Mouse (Mus musculus) hindbrain, embryonic 11.5 days (tissue): ENCODE measurements around the gene Dusp11. TPM values are rescaled to one million over a fixed set of nuclear protein-coding genes. Genes with fewer than 3 reads are reported as not detected.
"Not testable (repeated sequence)": the region's sequence is repeated elsewhere in the genome, so short reads cannot be mapped to it uniquely, and the experiment has no call there.

Source experiments
- ATAC-seq: fragments of 200-750 bp; cut with Nextera tagmentation; 2 replicates; pipeline ENCODE4 v1.8.0; 2017; ENCODE audit warnings: mild to moderate bottlenecking, moderate TSS enrichment, moderate library complexity; ENCODE audit not compliant: low FRiP score
- DNase-seq: peaks from one replicate; pipeline ENCODE4 v3.0.0-alpha.2; 2015; ENCODE audit warnings: low spot score
- H3K27ac ChIP-seq: fragments of 300-500 bp; sonication (generic); 2 replicates; pipeline ENCODE4 v1.5.1; 2014; ENCODE audit warnings: mild to moderate bottlenecking, low read depth, low read length
- H3K27me3 ChIP-seq: fragments of 300-500 bp; sonication (generic); 2 replicates; pipeline ENCODE4 v1.6.1; 2014; ENCODE audit warnings: mild to moderate bottlenecking, low read length, moderate library complexity, mixed read lengths; ENCODE audit not compliant: control insufficient read depth, insufficient read depth
- H3K36me3 ChIP-seq: fragments of 300-500 bp; sonication (generic); 2 replicates; pipeline ENCODE4 v1.6.1; 2014; ENCODE audit warnings: mild to moderate bottlenecking, low read length, moderate library complexity, mixed read lengths; ENCODE audit not compliant: control insufficient read depth, insufficient read depth
- H3K4me1 ChIP-seq: fragments of 300-500 bp; sonication (generic); replicated peaks from 2 replicates; pipeline ENCODE4 v1.6.1; 2014; ENCODE audit warnings: low read length, mixed read lengths; ENCODE audit not compliant: control insufficient read depth, insufficient read depth
- H3K4me2 ChIP-seq: fragments of 300-500 bp; sonication (generic); replicated peaks from 2 replicates; pipeline ENCODE4 v1.6.1; 2014; ENCODE audit warnings: mild to moderate bottlenecking, low read depth, low read length
- H3K4me3 ChIP-seq: fragments of 300-500 bp; sonication (generic); 2 replicates; pipeline ENCODE4 v1.5.1; 2014; ENCODE audit warnings: low read depth, low read length
- H3K9ac ChIP-seq: fragments of 300-500 bp; sonication (generic); 2 replicates; pipeline ENCODE4 v1.6.1; 2014; ENCODE audit warnings: low read depth, low read length
- H3K9me3 ChIP-seq: fragments of 300-500 bp; sonication (generic); 2 replicates; pipeline ENCODE4 v1.6.1; 2016; ENCODE audit warnings: low read length; ENCODE audit not compliant: control insufficient read depth
- WGBS: fragments of 180-500 bp; shearing (Covaris S2); extraction: QIAGEN DNeasy Blood & Tissue Kit; methylation state at CpG from one replicate; pipeline ENCODE4 v1.1.7; 2014; 5-methylcytosine and 5-hydroxymethylcytosine counted together
- polyA plus RNA-seq: library from polyadenylated mRNA; unstranded; fragments of >200 nt; fragmentation: Nextera tagmentation; extraction: Ambion mirVana; gene quantifications from 2 replicates; pipeline ENCODE4 v1.2.1, GENCODE M21; 2014

Dusp11 gene
- polyA plus RNA-seq, result 45.8 and 54.3 TPM in 2 replicates

DNA sequence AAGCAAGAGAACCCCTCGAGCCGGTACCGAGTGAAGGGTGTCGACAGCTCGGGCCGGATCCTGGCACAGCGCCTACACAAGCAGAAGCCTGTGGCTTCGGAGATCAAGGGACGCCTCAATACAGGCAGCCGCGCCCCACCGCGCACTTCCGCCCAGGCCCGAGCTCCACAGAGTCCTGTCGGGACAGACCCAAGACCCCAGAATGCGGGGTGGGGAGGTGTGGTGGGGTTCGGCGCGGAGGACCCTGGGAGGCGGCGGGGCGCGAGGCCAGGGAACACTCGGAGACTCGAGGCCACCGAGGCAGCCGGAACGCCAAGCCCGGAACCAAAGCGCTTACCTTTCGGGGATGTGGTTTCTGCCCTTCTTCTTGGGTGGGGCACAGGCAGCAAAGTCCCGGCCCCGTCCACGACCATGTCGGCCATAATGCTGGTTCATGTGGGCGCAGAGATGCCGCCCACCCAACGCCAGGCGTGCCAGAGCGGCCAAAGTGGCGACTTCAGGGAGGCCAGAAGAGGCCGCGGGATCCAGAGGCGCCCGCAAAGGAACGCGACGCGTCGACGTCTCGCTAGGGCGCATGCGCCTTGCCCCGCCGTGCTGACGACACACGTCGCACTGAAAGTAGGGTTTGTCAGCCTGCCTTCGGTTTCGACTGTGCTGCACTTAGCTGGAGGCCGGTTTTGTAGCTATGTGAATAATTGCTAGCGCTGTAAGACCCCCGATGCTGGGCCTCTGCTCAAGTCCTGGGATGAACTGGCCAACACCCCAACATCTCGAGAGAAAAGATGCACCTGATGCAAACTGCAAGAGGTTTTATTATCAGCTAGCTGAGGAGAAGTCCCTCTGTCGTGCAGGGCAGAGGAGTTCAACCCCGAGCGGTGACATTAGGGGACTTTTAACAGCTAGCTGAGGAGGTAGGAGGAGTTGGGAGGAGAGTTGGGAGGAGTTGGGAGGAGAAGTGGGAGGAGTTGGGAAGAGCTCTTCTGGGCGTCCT lies at the start of gene Dusp11:
Dusp11 (minus strand) TSS at position 567 of the 991 bp plus-strand sequence.
- Histone ChIP-seq H3K9me3 (no peaks in the 10 kb centered on the region), H3K36me3 (no peaks in the 10 kb centered on the region), H3K4me1 (no peaks in the 10 kb centered on the region), H3K9ac (peak within 1 kb of the TSS; percentile 86), H3K4me3 (peak within 1 kb of the TSS; percentile 65), H3K27me3 (no peaks in the 10 kb centered on the region), H3K27ac (peak within 1 kb of the TSS; percentile 79), H3K4me2 (peak within 1 kb of the TSS; percentile 53)
- ATAC-seq, result peak; percentile 97
- under 1% methylated on average over 66 of the region's 70 CpGs for WGBS
- peak; percentile 96 for DNase-seq

- Histone ChIP-seq H3K9ac (no peak overlapping the region), H3K9me3 (no peaks in the 10 kb centered on the region), H3K4me1 (no peaks in the 10 kb centered on the region), H3K27ac (no peak overlapping the region), H3K36me3 (no peaks in the 10 kb centered on the region), H3K27me3 (no peaks in the 10 kb centered on the region), H3K4me2 (no peak overlapping the region), H3K4me3 (no peak overlapping the region)
- peak; percentile 76 for DNase-seq
- no peak for ATAC-seq
- 28% methylated on average over 4 of the region's 4 CpGs for WGBS
These were observed 48.5 kb upstream of the Dusp11 start for GRCm38 (mm10) chr6:86009980-86010379.

DNA sequence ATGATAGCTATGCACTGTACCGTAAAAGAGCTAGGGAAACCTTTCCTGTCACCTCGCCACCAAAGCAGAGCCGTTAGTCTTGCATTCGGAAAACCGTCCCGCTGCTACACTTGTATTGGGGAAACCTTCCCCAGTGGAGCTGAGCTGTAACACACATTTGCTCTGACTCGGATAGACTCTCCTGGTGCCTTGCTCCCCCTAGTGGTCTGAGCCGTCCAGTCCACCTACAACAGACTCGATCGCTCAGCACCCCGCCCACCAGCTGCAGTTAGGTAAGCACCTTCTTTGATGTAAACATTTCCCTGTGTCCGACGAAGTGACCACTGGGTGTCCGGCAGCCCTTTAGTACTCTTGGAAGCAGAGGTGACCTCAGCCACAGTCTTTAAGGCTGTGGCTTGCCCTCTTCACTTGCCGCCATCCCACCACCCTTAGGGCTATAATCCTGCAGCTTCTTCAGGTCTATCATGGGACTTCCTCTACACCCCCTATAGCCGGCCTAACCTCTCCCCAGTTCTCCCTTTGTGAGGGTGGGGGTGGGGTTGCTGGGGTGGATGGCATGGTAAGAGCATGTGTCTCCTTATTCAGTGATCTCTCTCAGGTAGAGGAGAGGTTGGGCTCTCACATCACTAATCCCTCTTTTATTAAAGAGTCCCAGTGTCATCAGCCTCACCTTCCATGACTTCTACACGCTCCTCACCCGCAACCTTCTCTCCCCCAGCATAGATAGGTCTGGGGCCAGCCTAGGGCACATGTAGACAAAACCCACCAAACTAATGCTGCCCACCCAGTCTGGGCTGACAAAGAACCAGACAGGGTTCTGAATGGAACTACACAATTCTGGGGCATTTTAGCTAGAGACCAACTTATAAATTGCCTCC lies 43.0 kb upstream of the Dusp11 start:
- H3K9me3 ChIP-seq, result no peaks in the 10 kb centered on the region
- ATAC-seq (peak; percentile 56; the same call in 1 of the 2 replicates), DNase-seq (peak; percentile 91)
- H3K4me3 ChIP-seq, result no peak overlapping the region
- WGBS, result 14% methylated on average over 18 of the region's 18 CpGs
- no peaks in the 10 kb centered on the region for H3K27me3 ChIP-seq
- H3K9ac ChIP-seq, result no peak overlapping the region
- no peaks in the 10 kb centered on the region for H3K36me3 ChIP-seq
- no peak overlapping the region for H3K27ac ChIP-seq
- H3K4me2 ChIP-seq, result no peak overlapping the region; the same call in 1 of the 2 replicates
- H3K4me1 ChIP-seq, result no peaks in the 10 kb centered on the region

- no peak for ATAC-seq
- H3K36me3 ChIP-seq, result no peaks in the 10 kb centered on the region
- H3K4me2 ChIP-seq, result no peak overlapping the region
- no peaks in the 10 kb centered on the region for H3K27me3 ChIP-seq
- H3K27ac ChIP-seq, result no peak overlapping the region
- H3K4me3 ChIP-seq, result no peak overlapping the region
- H3K9me3 ChIP-seq, result no peaks in the 10 kb centered on the region
- 77% methylated on average over 18 of the region's 18 CpGs for WGBS
- DNase-seq, result no peak
- no peak overlapping the region for H3K9ac ChIP-seq
- no peaks in the 10 kb centered on the region for H3K4me1 ChIP-seq
These were observed 42.0 kb upstream of the Dusp11 start for GRCm38 (mm10) chr6:86003405-86003925.

DNA sequence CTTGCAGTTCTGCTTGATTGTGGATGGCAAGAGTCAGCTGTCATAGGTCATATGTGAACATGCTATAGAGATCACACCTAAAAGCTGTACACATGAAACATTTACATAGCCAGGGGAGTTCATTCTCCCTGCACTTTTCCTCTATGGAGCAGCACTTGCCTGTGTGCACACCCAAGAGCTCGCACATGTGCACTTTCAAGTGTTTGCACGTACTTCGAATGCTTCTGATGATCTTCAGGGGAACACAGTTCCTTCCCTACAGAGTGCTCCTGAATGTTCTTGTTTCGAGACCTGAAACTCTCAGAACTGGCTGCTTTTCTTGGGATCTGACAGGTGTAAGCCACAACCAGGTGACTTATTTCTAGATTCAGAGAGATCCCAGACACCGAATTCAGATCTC lies 29.3 kb upstream of the Dusp11 start:
- not testable (repeated sequence) for H3K27me3 ChIP-seq, ATAC-seq, H3K4me1 ChIP-seq, DNase-seq, H3K9ac ChIP-seq, H3K36me3 ChIP-seq, H3K27ac ChIP-seq, H3K4me2 ChIP-seq, H3K9me3 ChIP-seq, H3K4me3 ChIP-seq
- 93% methylated on average over 5 of the region's 5 CpGs for WGBS

- not testable (repeated sequence) for DNase-seq, H3K9ac ChIP-seq, ATAC-seq, H3K27me3 ChIP-seq, H3K4me1 ChIP-seq, H3K4me2 ChIP-seq, H3K4me3 ChIP-seq, H3K9me3 ChIP-seq, H3K27ac ChIP-seq, H3K36me3 ChIP-seq
- 92% methylated on average over 5 of the region's 5 CpGs for WGBS
These were observed 28.1 kb upstream of the Dusp11 start for GRCm38 (mm10) chr6:85989570-85989969.

GRCm38 (mm10) chr6:85984351-85984750 lies 22.9 kb upstream of the Dusp11 start:
- no peaks in the 10 kb centered on the region for H3K36me3 ChIP-seq
- ATAC-seq, result no peak
- H3K27ac ChIP-seq, result no peak overlapping the region
- WGBS, result 73% methylated on average over 8 of the region's 8 CpGs
- H3K9ac ChIP-seq, result no peak overlapping the region
- no peak overlapping the region for H3K4me3 ChIP-seq
- H3K4me2 ChIP-seq, result no peak overlapping the region
- no peaks in the 10 kb centered on the region for H3K9me3 ChIP-seq
- no peak for DNase-seq
- no peaks in the 10 kb centered on the region for H3K4me1 ChIP-seq
- H3K27me3 ChIP-seq, result no peaks in the 10 kb centered on the region

- not testable (repeated sequence) for H3K4me3 ChIP-seq, H3K4me2 ChIP-seq, H3K9me3 ChIP-seq, ATAC-seq, H3K4me1 ChIP-seq, H3K27me3 ChIP-seq, H3K9ac ChIP-seq, H3K27ac ChIP-seq, DNase-seq, H3K36me3 ChIP-seq
- 87% methylated on average over 4 of the region's 4 CpGs for WGBS
These were observed 17.3 kb upstream of the Dusp11 start for GRCm38 (mm10) chr6:85978736-85979135.
